Mouse (Mus musculus) 3T3-L1 (cell line): ENCODE measurements around the gene Gm10096.
"Not testable (repeated sequence)": the region's sequence is repeated elsewhere in the genome, so short reads cannot be mapped to it uniquely, and the experiment has no call there.

Source experiments
- DNase-seq: peaks from one replicate; pipeline ENCODE4 v3.0.0-alpha.2; 2015; ENCODE audit warnings: low read depth, low spot score

Gm10096 gene

GRCm38 (mm10) chrX:28954602-28955001 is at the start of gene Gm10096:
Gene Gm10096, minus strand, starts transcription at chrX:28954702.
- DNase-seq: not testable (repeated sequence)
